Mouse (Mus musculus) forebrain, postnatal 0 days (tissue): ENCODE measurements around the gene Tmod1. TPM values are rescaled to one million over a fixed set of nuclear protein-coding genes. Genes with fewer than 3 reads are reported as not detected.

Experiments used
- ATAC-seq: fragments of 200-750 bp; cut with Nextera tagmentation; 2 replicates; pipeline ENCODE4 v1.8.0; 2017; ENCODE audit warnings: mild to moderate bottlenecking, moderate library complexity
- DNase-seq: peaks from one replicate; pipeline ENCODE4 v3.0.0-alpha.2; 2015
- H3K27ac ChIP-seq: fragments of 300-500 bp; sonication (generic); 2 replicates; pipeline ENCODE4 v1.5.1; 2014; ENCODE audit warnings: low read depth, mild to moderate bottlenecking, antibody characterized with exemption, low read length, moderate library complexity, mixed read lengths
- H3K27me3 ChIP-seq: fragments of 300-500 bp; sonication (generic); 2 replicates; pipeline ENCODE4 v1.6.1; 2014; ENCODE audit warnings: mild to moderate bottlenecking, low read length, mixed read lengths; ENCODE audit not compliant: insufficient read depth
- H3K36me3 ChIP-seq: fragments of 300-500 bp; sonication (generic); 2 replicates; pipeline ENCODE4 v1.6.1; 2014; ENCODE audit warnings: mild to moderate bottlenecking, moderate library complexity; ENCODE audit not compliant: insufficient read depth
- H3K4me1 ChIP-seq: fragments of 300-500 bp; sonication (generic); 2 replicates; pipeline ENCODE4 v1.6.1; 2014; ENCODE audit warnings: antibody characterized with exemption; ENCODE audit not compliant: insufficient read depth
- H3K4me2 ChIP-seq: fragments of 300-500 bp; sonication (generic); 2 replicates; pipeline ENCODE4 v1.6.1; 2014; ENCODE audit warnings: low read depth, mild to moderate bottlenecking, moderate library complexity
- H3K4me3 ChIP-seq: fragments of 300-500 bp; sonication (generic); 2 replicates; pipeline ENCODE4 v1.5.1; 2014; ENCODE audit warnings: low read depth, low read length, mixed read lengths
- H3K9ac ChIP-seq: fragments of 300-500 bp; sonication (generic); 2 replicates; pipeline ENCODE4 v1.6.1; 2014; ENCODE audit warnings: mild to moderate bottlenecking
- H3K9me3 ChIP-seq: fragments of 300-500 bp; sonication (generic); 2 replicates; pipeline ENCODE4 v1.6.1; 2016; ENCODE audit warnings: low read length
- CTCF ChIP-seq: sonication (generic); IDR thresholded peaks from 2 replicates; pipeline ENCODE4 v1.5.1; 2016; ENCODE audit warnings: antibody characterized with exemption, control low read depth, low read depth
- WGBS: fragments of 180-500 bp; shearing (Covaris S2); extraction: QIAGEN DNeasy Blood & Tissue Kit; methylation state at CpG from one replicate; pipeline ENCODE4 v1.1.7; 2014; 5-methylcytosine and 5-hydroxymethylcytosine counted together
- polyA plus RNA-seq: library from polyadenylated mRNA; unstranded; fragments of >200 nt; fragmentation: Nextera tagmentation; extraction: Ambion mirVana; gene quantifications from 2 replicates; pipeline ENCODE4 v1.2.1, GENCODE M21; 2015
- total RNA-seq: library from RNA; depleted of rRNA; stranded (reverse); fragments of >200 nt; gene quantifications from 2 replicates; pipeline ENCODE4 v1.2.3, GENCODE M21; 2014; rRNA removed

Gene Tmod1
- total and polyA plus RNA-seq, 2 experiments from 2014 or later = 1.0 to 1.8 TPM

- DNase-seq (no peak), ATAC-seq (no peak)
- no peaks in the 10 kb centered on the region for H3K9me3 ChIP-seq
- 93% methylated on average over 12 of the region's 12 CpGs for WGBS
- no peak overlapping the region for H3K27ac ChIP-seq
- no peak for TF ChIP-seq CTCF
- no peak overlapping the region for H3K4me3 ChIP-seq
- H3K4me1 ChIP-seq = no peaks in the 10 kb centered on the region
- no peaks in the 10 kb centered on the region for H3K27me3 ChIP-seq
- H3K9ac ChIP-seq = no peak overlapping the region
- peaks cover 78% of the 10 kb centered on the region for H3K36me3 ChIP-seq
- no peak overlapping the region for H3K4me2 ChIP-seq
These were observed 113.3 kb downstream of the Tmod1 start for GRCm38 (mm10) chr4:46151903-46152544.

GRCm38 (mm10) chr4:46164027-46164426 lies 125.3 kb downstream of the Tmod1 start:
- Histone ChIP-seq H3K9me3 (no peaks in the 10 kb centered on the region), H3K27ac (no peak overlapping the region), H3K4me3 (no peak overlapping the region), H3K27me3 (no peaks in the 10 kb centered on the region), H3K4me2 (no peak overlapping the region), H3K4me1 (no peaks in the 10 kb centered on the region), H3K9ac (no peak overlapping the region), H3K36me3 (peaks cover 86% of the 10 kb centered on the region)
- TF ChIP-seq CTCF = no peak
- 91% methylated on average over 2 of the region's 2 CpGs for WGBS
- DNase-seq (no peak), ATAC-seq (no peak)

Other genes starting within 250 kb of the Tmod1 start
- gene Aldh1b1, start 239.9 kb upstream of the Tmod1 start, total RNA-seq = 56.4 and 57.6 TPM in 2 replicates
- 37.1 and 39.2 TPM in 2 replicates for gene Aldh1b1, start 239.9 kb upstream of the Tmod1 start, polyA plus RNA-seq
- gene Igfbpl1, start 212.0 kb upstream of the Tmod1 start, total RNA-seq = 102 and 123 TPM in 2 replicates
- 41.0 and 55.1 TPM in 2 replicates for gene Igfbpl1, start 212.0 kb upstream of the Tmod1 start, polyA plus RNA-seq
- gene Stra6l, start 190.3 kb upstream of the Tmod1 start, total RNA-seq = 0.29 and 0.46 TPM in 2 replicates
- gene Stra6l, start 190.3 kb upstream of the Tmod1 start, polyA plus RNA-seq = 0.38 and 0.47 TPM in 2 replicates
- gene Ccdc180, start 148.6 kb upstream of the Tmod1 start, total RNA-seq = 0.38 and 0.76 TPM in 2 replicates
- 0.28 and 0.51 TPM in 2 replicates for gene Ccdc180, start 148.6 kb upstream of the Tmod1 start, polyA plus RNA-seq
- 27.9 and 39.1 TPM in 2 replicates for gene Tdrd7, start 73.6 kb upstream of the Tmod1 start, total RNA-seq
- gene Tdrd7, start 73.6 kb upstream of the Tmod1 start, polyA plus RNA-seq = 15.1 and 21.3 TPM in 2 replicates
- 48.9 and 56.1 TPM in 2 replicates for gene Ncbp1, start 99.7 kb downstream of the Tmod1 start, total RNA-seq
- gene Ncbp1, start 99.7 kb downstream of the Tmod1 start, polyA plus RNA-seq = 58.7 and 58.9 TPM in 2 replicates
- 27.4 and 31.4 TPM in 2 replicates for gene Tstd2, start 99.8 kb downstream of the Tmod1 start, total RNA-seq
- 12.3 and 19.3 TPM in 2 replicates for gene Tstd2, start 99.8 kb downstream of the Tmod1 start, polyA plus RNA-seq
- gene Xpa, start 157.4 kb downstream of the Tmod1 start, total RNA-seq = 33.8 and 34.0 TPM in 2 replicates
- gene Xpa, start 157.4 kb downstream of the Tmod1 start, polyA plus RNA-seq = 44.5 and 45.8 TPM in 2 replicates